Mouse (Mus musculus): ENCODE results near the gene Xcr1.

The Xcr1 gene

DNA sequence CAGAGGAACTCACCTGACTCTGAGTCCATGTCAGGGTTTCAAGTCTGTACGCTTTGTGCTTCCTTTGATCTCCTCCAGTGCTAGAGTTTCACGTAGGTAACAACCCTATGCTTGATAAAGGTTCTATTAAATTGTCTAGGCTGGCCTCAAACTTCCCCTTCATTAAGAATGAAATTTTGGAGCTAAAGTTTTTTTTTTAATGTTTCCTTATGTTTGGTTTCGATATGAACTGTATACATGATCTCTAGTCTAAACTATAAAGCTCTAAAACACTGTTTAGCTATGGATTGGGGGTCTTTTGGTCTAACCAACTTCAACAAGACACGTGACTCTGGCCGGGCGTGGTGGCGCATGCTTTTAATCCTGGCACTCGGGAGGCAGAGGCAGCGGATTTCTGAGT lies at the start of gene Xcr1:
TSS of gene Xcr1 (minus strand) at position 101 of the 400 bp plus-strand sequence.
- no peak for DNase-seq

DNA sequence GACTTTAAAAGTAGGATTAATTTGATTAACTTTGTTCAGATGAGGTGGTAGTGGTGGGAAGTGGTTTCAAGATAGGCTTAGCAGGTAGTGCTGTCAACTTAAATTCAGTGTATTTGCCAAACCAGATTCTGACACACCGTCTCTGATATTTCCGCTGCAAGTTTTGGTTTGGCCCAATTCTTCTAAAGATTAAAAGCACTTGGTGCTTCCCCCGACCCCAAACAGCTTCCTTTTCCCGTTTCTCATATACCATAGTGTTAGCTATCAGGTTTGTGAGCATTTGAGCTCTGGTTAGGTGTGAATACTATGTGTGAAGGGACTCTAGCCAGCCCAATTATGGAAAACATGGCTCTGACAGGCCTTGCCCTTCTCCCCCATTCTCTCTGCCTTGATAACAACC lies 10.2 kb upstream of the Xcr1 start:
- DNase-seq, result no peak

DNA sequence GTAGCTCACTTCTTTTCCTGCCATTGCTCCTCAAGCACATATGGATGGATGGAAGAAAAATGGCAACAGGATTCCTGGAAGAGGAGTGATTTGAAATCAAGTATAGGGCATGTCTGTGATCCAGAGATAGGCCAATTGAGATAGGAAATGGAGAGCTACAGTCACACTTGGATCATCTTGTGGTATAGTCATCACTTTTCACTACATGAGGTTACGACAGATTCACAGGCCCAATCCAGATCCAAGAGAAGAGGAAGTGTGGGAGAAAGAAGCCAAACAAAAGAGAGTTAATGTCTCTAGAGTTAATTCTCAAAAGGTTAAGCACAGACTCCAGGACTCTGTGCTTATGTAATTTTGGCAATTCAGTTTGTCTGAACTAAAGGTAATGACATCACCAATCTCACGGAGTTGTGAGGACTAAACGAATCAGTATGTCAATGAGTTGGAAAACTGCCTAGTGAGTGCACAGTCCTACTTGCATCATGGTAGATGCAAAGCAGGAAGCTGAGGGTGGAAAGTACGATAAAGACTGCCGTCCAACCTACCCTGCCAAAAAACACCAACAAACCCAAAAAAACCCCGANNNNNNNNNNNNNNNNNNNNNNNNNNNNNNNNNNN lies 7.4 kb upstream of the Xcr1 start:
- DNase-seq, result no peak

DNA sequence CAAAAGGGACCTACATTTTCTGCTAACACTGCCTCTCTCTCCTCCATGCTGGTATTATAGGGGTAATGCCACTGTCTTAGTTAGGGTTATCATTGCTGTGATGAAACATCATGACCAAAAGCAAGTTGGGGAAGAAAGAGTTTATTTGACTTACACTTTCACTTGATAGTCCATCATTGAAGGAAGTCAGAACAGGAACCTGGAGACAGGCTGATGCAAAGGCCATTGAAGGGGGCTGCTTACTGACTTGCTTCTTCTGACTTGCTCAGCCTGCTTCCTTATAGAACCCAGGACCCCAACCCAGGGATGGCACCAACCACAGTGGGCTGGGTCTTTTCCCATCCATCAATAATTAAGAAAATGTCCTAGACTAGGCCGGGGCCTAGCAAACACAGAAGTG lies 1.8 kb upstream of the Xcr1 start:
- DNase-seq, result no peak

DNA sequence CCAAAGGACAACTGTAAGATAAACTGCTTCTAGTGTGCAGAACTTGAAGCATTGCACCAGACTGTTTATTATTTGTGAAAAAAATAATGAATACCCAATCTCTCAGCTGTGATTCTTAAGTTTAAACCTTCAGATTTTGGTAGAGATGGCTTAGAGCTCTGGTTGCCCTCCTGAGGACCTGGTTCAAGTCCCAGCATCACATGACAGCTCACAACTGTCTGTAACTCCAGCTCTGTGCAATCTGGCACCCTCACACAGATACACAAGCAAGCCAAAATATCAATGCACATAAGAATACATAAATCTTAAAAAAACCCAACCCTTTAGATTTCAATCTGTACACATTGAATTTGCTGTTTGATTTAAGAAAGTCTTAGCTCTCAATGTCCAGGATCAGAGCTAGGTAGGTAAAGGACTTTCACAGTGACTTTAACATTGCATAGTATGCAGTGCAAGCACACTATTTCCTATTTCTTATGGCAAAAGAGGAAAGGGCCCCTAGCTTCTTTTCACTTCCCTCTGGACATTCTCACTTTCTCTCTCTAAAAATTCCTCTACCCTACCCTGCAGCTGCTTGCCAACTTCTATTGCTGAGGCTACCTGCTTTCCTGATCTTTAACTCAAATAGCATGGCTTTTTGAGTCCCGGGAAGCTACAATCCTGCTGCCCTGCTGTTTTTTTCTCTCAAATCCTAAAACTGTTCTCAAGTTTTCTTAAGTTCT lies 1.2 kb upstream of the Xcr1 start:
- no peak for DNase-seq

DNA sequence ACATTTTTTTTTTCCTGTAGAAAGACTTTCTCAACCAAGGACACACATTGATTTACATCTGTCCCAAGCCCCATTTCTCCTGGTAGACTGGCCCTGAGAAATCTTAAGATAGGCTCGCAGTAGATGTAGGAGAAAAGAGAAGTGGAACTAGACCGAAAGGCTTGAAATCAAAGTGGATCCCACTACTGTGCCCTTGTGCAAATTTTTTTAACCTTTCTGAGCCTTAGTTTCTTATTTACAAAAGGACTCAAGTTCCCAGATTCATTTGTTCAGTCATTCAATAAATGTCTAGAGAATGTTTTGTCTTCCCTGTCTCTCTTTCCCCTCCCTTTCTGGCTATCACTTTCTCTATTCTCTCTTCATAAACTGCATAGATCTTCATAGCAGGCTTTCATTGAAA lies 5.0 kb downstream of the Xcr1 start:
- DNase-seq, result no peak

DNA sequence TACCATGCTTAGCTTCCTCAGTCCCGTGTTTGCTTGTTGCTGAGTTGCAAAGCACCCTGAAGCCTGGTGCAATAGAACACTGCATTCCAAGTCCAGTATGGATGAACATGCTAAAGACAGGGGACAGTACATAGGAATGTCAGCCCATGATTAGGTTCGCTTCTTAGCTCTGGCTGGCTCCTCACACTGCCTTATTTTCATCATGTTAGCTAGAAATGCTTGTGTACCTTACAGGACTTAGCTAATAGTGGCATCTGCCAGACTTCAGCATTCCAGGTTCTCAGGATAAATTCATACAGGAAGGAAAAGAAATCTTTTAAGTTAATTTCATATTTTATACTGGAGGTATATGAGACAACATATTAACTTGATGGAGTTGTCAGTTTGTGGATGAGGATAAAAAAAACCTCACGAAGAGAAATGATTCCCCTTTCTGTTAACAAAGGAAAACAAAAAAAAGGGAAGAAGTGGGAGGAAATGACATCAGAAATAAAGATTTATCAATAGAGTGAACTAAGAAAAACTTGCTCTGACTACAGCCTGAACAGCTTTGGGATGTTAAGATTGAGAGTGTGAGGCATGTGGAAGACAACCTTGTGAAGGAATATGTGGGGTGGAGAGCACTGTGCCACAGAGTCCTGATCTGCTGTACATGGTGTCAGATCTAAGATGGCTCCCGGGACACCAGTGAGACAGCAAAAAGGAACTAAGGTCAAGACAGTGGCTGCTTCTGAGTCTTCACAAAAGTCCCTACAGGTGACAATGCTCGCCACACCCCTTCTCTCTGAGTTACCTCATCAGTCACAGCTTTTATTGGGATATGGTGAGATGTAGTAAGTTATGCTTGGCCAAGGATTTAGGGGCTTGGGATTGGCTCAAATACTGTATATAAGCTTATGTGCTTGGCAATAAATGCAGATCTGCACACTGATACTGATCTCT lies 9.1 kb downstream of the Xcr1 start:
- DNase-seq, result peak; percentile 26

DNA sequence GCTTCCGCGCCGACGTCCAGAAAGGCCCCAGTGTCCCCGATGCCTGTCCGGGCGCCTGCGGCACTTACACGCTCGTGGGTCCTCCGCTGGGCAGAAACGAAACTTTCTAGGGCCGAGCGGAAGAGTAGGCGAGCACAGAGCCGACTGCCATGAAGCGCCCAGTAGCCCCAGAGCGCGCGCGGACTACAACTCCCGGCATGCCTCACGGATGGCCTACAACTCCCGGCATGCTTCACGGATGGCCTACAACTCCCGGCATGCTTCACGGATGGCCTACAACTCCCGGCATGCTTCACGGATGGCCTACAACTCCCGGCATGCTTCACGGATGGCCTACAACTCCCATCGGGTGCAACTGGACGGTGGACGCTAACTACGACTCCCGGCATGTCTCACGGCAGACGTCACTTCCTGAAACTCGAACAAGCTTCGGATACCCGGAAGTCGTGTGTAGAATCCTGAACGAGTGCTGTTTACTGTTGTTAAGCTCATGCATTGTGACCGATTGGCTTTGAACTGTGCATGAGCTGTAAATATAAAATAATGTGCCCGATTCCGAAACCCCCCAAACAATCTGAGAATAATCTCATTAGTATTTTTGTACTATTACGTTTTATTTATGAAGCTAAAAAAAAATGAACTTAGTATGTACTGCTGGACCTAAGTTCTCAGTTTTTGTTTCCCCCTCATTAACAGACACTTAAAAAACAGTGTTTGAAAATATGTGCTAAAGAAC lies 9.9 kb downstream of the Xcr1 start, which contains the start of gene Fyco1:
TSS of gene Fyco1 (minus strand) at position 187 of the 736 bp plus-strand sequence.
- peak; percentile 99 for DNase-seq

DNA sequence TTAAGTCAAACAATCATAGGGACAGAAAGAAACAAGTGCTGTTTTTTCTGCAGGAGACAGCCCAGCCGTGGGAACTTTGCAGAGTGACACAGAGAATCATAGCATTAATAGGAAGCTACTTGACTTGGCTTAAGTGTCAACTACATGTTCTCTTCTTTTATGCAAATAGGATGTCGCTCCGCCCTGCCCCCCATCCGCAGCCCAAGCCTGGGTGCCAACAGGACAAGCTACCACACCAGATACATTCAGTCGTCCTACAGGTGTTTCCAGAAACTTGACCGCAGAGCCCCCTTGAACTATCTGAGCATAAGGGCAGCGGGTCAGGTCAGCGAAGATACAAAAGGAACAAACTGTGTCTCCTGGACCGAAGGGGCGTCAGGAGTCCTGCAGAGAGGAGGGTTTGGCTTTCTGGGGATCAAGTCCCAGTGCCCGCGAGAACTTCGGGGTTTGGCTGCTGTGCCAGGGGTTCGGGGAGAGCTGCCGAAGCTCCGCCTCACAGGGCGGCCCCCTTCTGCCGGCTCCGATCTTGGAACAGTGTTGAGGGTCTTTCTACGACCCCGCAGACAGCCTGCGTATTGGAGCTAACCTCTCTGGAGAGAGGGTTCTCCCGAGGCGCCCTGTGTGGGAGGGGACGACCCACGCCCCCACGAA lies 10.6 kb downstream of the Xcr1 start:
- peak; percentile 66 for DNase-seq

DNA sequence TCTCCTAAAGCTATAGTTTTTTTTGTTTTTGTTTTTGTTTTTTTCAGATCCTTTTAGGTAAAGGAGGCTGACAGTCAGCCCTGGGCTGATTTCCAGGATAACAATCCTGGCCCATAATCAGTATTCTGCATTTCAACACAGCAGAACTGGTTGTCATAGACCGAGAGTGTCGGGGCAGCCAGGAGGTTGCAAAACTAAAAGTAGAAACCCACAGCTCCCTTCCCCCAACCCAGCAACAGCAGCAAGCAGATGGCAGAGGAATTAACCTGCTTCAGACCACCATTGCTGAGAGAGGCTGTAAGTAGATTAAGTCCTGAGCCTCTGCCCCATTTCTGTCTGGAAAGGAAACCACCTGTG lies 11.1 kb downstream of the Xcr1 start:
- peak; percentile 63 for DNase-seq

DNA sequence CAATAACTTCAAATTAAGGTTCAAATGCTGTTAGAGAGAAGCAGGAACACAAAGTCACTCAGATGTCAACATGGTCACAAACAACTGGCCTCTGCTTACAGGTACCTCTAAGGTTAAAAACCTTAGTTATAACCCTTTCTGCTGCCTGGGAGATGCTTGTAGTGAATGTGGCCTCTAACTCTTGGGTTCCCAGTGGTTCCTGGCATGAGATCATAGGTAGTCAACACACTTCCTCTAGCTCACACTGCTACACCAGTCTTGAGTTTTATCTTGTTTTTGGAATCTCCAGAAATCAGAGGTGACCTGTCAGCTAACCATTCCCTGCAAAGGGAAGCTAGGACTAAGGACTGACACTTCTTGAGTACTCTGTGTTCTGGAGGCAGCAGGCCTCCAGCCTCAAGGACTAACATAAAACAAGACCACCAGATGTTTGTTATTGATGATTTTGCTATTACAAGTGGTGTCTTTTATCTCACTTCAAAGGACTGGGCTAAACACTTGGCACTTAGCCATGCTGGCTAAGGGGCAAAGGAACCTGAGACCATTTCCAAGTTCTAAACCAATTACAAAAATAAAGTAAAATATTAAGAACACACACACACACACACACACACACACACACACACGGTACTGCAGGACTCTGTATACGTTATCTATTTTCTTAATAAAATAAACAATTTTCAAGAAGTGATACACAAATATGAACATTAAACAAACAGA lies 11.7 kb downstream of the Xcr1 start:
- DNase-seq, result no peak

DNA sequence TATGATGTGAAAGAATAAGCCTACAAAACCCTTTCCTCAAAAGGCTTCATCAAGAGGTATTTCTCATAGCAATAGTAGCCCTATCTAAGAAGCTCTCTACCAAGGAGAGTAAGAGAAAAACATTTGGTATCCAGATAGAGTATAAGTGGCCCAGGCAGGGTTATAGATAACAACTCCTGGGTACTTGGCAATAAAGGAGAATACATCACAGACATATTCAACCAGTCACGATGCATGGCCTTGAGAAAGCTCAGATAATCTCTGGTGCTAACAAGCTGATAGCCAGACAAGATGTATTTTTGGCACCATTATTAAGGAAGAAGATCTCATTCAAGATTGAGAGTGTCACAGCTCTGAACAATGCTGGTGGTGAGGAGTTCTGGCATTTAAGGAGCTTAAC lies 15.3 kb downstream of the Xcr1 start:
- DNase-seq, result no peak

DNA sequence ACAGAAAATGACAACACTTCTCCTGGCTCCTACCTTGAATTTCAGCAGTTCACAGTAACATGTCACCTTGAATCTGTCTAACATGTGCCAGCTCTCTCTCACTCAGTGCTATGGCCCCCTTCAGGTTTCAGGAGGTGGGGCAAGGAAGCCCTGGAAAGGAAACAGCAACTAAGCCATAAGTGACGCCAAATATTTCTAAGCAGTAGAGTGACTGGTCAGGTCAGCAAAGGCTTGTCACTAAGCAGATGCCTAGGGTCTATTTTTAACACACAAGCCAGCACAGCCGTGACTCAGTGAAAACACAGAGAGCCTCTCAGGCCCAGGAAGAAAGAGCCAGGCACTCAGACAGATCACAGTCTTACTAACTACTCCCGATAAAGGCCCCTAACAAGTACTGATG lies 16.7 kb downstream of the Xcr1 start:
- DNase-seq, result no peak

DNA sequence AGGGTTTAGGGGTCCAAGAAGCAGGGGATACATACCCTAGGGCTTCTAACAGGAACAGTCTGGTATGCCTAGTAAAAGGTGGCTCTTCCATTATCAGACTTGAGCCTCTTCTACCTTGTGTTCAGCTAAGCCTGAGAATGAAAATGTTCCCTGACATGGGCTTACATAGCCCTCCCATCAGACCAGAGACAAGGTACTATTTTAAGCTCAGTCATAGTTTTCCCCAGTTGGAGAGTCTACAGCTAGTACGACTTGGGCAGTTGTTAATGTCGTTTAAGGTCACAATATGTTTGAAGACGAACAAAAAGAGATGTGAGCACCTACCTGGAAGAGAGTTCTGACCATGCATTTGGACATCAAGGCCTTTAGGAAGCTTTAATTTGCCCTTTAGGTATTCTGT lies 17.4 kb downstream of the Xcr1 start:
- DNase-seq, result no peak

DNA sequence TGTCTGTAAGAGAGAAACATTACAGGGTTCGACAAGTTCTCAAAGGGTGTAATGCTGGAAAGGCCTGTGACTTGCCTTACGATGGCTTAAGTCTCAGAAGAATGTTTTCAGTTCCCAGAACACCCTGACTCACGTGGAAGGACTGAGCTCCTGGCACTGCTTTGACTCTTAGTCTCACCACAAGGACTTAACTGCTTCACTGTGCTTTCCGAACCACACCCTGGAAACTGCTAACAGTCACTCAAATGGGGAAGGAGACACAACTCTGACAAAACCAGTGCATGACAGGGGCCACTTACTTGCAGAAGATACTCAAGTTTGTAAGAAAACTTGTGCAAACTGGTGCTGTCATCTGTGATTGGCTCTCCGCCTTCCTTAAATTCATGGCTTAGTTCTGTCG lies 21.6 kb downstream of the Xcr1 start:
- no peak for DNase-seq

DNA sequence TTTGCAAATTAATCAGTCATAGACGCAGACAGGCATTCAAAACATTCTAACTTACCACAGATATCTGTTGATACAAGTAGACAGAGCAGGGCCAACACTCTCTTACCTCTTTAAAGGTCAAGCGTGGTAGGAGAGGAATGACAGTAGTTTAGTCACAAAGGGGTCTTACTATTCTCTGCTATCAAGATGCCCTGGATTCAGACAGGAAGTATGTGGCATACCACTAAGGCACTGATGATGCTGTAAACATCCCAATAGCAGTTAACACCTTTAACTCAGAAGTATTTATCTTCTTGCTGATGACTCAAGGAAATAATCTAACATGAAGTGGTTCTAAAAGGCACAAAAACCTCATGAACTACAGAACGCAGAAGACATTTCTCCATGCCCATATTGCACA lies 26.0 kb downstream of the Xcr1 start:
- no peak for DNase-seq

DNA sequence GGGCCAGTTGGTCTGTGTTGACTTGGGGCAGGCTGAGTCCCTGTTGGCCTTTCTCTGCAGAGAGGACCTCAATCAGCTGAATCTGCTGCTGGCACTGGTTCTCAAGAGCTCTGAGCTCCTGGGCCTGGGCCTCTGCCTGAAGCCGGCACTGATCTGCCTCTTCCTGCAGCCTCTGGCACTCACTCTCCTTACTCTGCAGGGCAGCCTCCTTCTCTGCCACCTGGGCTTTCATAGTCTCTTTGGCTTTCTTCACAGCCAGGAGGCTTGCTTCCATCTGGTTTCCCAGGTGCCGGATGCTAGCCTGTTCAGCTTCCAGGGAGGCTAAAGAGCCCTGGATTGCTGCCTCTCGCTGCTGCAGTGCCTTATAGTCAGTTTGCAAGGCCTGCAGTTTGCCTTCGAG lies 32.9 kb downstream of the Xcr1 start:
- DNase-seq, result peak; percentile 57

DNA sequence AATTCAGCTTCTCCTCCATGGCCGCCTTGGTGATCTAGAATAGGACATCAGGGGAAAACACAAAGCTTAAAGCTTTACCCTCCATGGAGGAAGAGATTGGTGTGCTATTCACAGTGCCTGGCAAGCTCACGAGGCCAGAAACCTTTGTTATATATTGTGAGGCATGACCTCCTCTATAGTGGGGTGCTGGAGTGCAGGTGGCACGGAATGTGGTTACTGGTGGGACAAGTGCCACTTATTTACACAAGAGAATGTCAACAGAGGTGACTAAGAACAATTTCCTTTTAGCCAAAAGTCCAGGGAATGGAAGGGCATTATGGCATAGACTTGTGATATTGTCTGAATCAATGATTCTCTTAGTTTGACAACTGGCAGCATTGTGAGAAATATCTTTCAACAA lies 35.2 kb downstream of the Xcr1 start:
- no peak for DNase-seq

DNA sequence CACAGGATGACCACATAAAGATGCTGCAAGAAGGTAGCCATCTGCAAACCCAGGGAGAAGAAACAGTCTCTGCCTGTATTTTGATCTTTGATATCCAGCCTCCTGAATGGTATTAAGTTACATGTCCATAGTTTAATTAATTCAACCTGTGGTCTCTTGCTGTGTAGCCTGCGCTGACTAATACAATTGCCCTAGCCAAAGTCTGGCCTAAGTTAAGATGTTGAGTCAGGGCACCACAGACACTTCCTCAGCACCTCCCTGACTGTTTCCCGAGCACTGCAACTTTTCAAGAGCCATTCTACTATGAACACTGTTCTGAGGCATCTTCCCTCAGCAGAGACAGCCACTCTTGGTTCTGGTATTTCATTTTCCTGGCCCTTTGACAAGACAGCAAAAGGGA lies 43.2 kb downstream of the Xcr1 start:
- no peak for DNase-seq

DNA sequence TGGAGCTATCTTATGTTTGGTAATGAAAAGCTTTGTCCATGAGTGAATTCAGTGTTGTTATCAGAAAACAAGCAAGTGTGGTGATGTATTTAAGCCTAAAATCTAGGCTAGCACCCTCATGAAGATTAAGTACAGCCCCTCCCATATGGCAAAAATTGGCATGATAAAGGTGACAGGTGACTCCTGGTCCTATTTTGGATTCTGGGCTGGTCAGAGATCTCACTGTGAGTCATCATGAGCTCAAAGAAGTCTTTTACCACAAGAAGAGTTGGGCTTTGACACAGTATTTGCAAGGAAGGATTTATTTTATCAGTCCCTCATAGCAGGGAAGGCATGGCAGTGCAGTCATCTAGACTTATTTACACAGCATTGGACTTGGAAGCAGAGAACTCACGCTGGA lies 45.8 kb downstream of the Xcr1 start:
- no peak for DNase-seq

DNA sequence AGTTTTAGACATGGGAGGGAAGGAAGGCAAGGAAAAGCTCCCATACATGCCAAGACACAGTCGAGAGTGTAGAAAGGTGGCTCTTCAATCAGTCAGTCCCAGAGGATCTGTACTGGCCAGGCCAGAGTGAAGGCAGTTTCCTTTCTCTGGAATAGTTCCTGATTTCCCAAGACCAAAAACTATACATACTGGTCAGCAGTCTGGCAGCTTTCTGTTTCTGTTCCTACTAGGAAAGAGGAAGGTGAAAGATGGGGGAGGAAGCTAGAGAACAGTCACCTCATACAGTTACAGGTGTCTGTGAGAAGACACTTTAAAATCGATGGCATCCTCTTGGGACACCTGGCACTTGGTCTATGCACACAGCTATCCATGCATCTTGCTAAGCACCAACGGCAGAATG lies 46.4 kb downstream of the Xcr1 start:
- DNase-seq, result no peak

DNA sequence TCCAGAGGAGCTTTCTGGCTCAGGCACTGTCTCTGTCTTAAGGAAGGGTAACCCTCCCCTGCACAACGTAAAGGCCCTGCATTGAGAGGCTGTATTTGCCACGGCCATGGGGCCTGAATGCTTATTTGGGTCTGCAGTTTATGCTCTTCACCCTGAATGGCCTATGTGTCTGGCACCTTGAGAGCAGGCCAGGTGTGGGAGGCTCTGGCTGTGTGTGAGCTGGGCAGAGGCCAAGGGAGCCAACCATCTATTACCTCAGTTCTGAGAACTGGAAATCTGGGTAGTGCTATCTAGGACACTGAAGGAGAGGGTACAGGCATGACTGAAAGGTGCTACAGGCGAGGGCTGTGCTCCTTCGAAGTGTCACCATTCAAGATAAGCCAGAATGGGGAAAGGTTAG lies 47.0 kb downstream of the Xcr1 start:
- no peak for DNase-seq
